Mouse (Mus musculus) embryo, embryonic 10 days (tissue): ENCODE measurements around the gene Cd163.
"Not testable (repeated sequence)": the region's sequence is repeated elsewhere in the genome, so short reads cannot be mapped to it uniquely, and the experiment has no call there.

ENCODE experiments used
- DNase-seq: peaks from one replicate; pipeline ENCODE4 v3.0.0-alpha.2; 2015; ENCODE audit warnings: low spot score

Gene Cd163

GRCm38 (mm10) chr6:124304356-124304755 lies at the start of gene Cd163:
Gene Cd163 (plus strand): TSS chr6:124304656.
- DNase-seq: no peak

- DNase-seq: peak; percentile 51
Observed at GRCm38 (mm10) chr6:124255721-124256470, 48.6 kb upstream of the Cd163 start.

- DNase-seq: peak; percentile 89
Observed at GRCm38 (mm10) chr6:124260198-124260931, 44.1 kb upstream of the Cd163 start.

GRCm38 (mm10) chr6:124262696-124263095 lies 41.8 kb upstream of the Cd163 start:
- DNase-seq: peak; percentile 86

GRCm38 (mm10) chr6:124273231-124273880 lies 31.1 kb upstream of the Cd163 start:
- DNase-seq: no peak

- DNase-seq: no peak
Observed at GRCm38 (mm10) chr6:124277641-124278040, 26.8 kb upstream of the Cd163 start.

- DNase-seq: no peak
Observed at GRCm38 (mm10) chr6:124278291-124278690, 26.2 kb upstream of the Cd163 start.

GRCm38 (mm10) chr6:124282731-124283130 lies 21.7 kb upstream of the Cd163 start:
- DNase-seq: no peak

- DNase-seq: not testable (repeated sequence)
Observed at GRCm38 (mm10) chr6:124297378-124297777, 7.1 kb upstream of the Cd163 start.

- DNase-seq: no peak
Observed at GRCm38 (mm10) chr6:124301447-124302192, 2.8 kb upstream of the Cd163 start.

- no peak for DNase-seq
Observed at GRCm38 (mm10) chr6:124308935-124309334, 4.5 kb downstream of the Cd163 start.

- no peak for DNase-seq
Observed at GRCm38 (mm10) chr6:124312292-124312691, 7.8 kb downstream of the Cd163 start.

- peak; percentile 32 for DNase-seq
Observed at GRCm38 (mm10) chr6:124320371-124320770, 15.9 kb downstream of the Cd163 start.

- no peak for DNase-seq
Observed at GRCm38 (mm10) chr6:124321481-124322475, 17.3 kb downstream of the Cd163 start.

GRCm38 (mm10) chr6:124328394-124328991 lies 24.0 kb downstream of the Cd163 start:
- DNase-seq: no peak

- no peak for DNase-seq
Observed at GRCm38 (mm10) chr6:124329622-124330021, 25.2 kb downstream of the Cd163 start.

- no peak for DNase-seq
Observed at GRCm38 (mm10) chr6:124345096-124345495, 40.6 kb downstream of the Cd163 start.

- DNase-seq: no peak
Observed at GRCm38 (mm10) chr6:124346613-124347012, 42.2 kb downstream of the Cd163 start.

GRCm38 (mm10) chr6:124353246-124353645 lies 48.8 kb downstream of the Cd163 start:
- no peak for DNase-seq

GRCm38 (mm10) chr6:124358953-124359352 lies 54.5 kb downstream of the Cd163 start:
- no peak for DNase-seq
